Mouse (Mus musculus) midbrain, embryonic 15.5 days (tissue): Measurements from ENCODE around the gene Ubash3a. TPM values are rescaled to one million over a fixed set of nuclear protein-coding genes. Genes with fewer than 3 reads are reported as not detected.

Experiments
- ATAC-seq: fragments of 200-750 bp; cut with Nextera tagmentation; replicated peaks from 2 replicates; pipeline ENCODE4 v1.8.0; 2017; ENCODE audit warnings: moderate TSS enrichment
- H3K27ac ChIP-seq: fragments of 300-500 bp; sonication (generic); 2 replicates; pipeline ENCODE4 v1.5.1; 2015; ENCODE audit warnings: mild to moderate bottlenecking, inconsistent platforms
- H3K27me3 ChIP-seq: fragments of 300-500 bp; sonication (generic); replicated peaks from 2 replicates; pipeline ENCODE4 v1.6.1; 2015; ENCODE audit warnings: inconsistent platforms
- H3K36me3 ChIP-seq: fragments of 300-500 bp; sonication (generic); replicated peaks from 2 replicates; pipeline ENCODE4 v1.6.1; 2015; ENCODE audit warnings: inconsistent platforms
- H3K4me1 ChIP-seq: fragments of 300-500 bp; sonication (generic); 2 replicates; pipeline ENCODE4 v1.6.1; 2015; ENCODE audit warnings: inconsistent platforms
- H3K4me2 ChIP-seq: fragments of 300-500 bp; sonication (generic); 2 replicates; pipeline ENCODE4 v1.6.1; 2015; ENCODE audit warnings: inconsistent platforms, mild to moderate bottlenecking, moderate library complexity
- H3K4me3 ChIP-seq: fragments of 300-500 bp; sonication (generic); 2 replicates; pipeline ENCODE4 v1.5.1; 2015; ENCODE audit warnings: mild to moderate bottlenecking, inconsistent platforms
- H3K9ac ChIP-seq: fragments of 300-500 bp; sonication (generic); 2 replicates; pipeline ENCODE4 v1.6.1; 2015; ENCODE audit warnings: mild to moderate bottlenecking, inconsistent platforms
- H3K9me3 ChIP-seq: fragments of 300-500 bp; sonication (generic); 2 replicates; pipeline ENCODE4 v1.6.1; 2016; ENCODE audit warnings: inconsistent platforms
- WGBS: fragments of 180-500 bp; shearing (Covaris S2); methylation state at CpG from one replicate; pipeline ENCODE4 v1.1.7; 2015; ENCODE audit warnings: mixed read lengths; 5-methylcytosine and 5-hydroxymethylcytosine counted together
- polyA plus RNA-seq: library from polyadenylated mRNA; unstranded; fragments of >200 nt; fragmentation: Nextera tagmentation; extraction: Ambion mirVana; gene quantifications from 2 replicates; pipeline ENCODE4 v1.2.1, GENCODE M21; 2015

The Ubash3a gene
- not detected in 2 replicates for polyA plus RNA-seq

DNA sequence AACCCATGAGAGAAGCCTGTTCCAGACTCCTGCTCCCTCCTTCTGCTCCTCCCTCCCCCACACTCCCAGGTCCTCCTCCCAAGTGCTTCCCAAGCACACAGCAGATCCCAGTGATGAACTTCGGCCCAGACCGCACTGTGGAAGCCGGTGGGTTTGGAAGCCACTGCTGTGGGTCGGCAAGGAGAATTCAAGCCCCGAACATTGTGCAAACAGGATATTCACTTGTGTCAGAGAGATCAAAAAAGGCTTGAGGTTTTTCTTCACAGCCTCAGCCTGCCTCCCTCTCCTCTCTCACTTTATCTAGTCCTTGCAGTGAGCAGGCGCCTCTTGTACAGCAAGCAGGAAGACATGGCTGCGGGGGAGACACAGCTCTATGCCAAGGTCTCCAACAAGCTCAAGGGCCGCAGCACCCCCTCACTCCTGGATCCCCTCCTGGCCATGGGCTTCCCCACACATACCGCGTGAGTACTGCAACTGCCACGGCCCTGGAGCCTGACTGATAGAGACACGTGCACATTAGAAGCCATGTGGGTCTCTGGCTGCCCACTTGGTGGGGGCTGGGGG, at the start of gene Ubash3a:
Gene Ubash3a, plus strand, starts transcription at position 103 of the 564 bp plus-strand sequence.
- no peak for ATAC-seq

DNA sequence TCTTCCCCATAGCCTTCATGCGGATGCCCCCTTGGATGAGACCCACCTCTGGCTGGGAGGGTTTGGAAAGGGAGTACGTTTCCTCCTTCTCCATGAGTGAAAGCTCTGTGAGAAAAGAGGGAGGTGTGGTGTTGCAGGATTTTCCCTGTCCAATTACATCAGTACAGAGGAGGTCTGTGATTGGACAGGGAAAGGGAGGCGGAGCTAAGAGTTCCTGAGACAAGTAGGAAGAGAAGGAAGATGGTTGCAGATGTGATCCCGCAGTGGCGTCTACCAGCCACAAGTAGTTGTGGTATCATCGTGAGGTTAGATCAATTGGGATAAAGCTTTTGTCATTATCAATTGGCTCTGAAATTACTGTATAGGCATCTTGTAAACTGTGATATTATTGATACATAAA, 49.8 kb upstream of the Ubash3a start:
- Histone ChIP-seq H3K4me2 (no peak overlapping the region), H3K36me3 (no peaks in the 10 kb centered on the region), H3K9ac (no peak overlapping the region), H3K9me3 (no peaks in the 10 kb centered on the region), H3K4me3 (no peak overlapping the region), H3K27me3 (no peaks in the 10 kb centered on the region), H3K4me1 (no peaks in the 10 kb centered on the region; the same call in 1 of the 2 replicates), H3K27ac (no peak overlapping the region)
- no peak for ATAC-seq
- WGBS, result 83% methylated on average over 6 of the region's 6 CpGs

More for the DNA sequence above, at the start of gene Ubash3a:
- Histone ChIP-seq H3K4me2 (no peak within 1 kb of the TSS), H3K4me3 (no peak within 1 kb of the TSS), H3K27me3 (no peaks in the 10 kb centered on the region), H3K27ac (no peak within 1 kb of the TSS), H3K9me3 (no peaks in the 10 kb centered on the region), H3K9ac (no peak within 1 kb of the TSS), H3K36me3 (no peaks in the 10 kb centered on the region), H3K4me1 (no peaks in the 10 kb centered on the region)
- 83% methylated on average over 12 of the region's 12 CpGs for WGBS

GRCm38 (mm10) chr17:31160291-31160690, 47.4 kb upstream of the Ubash3a start:
- Histone ChIP-seq H3K36me3 (no peaks in the 10 kb centered on the region), H3K27me3 (no peaks in the 10 kb centered on the region), H3K4me1 (no peaks in the 10 kb centered on the region), H3K9ac (no peak overlapping the region), H3K9me3 (no peaks in the 10 kb centered on the region), H3K4me2 (no peak overlapping the region), H3K4me3 (no peak overlapping the region), H3K27ac (no peak overlapping the region)
- WGBS, result 59% methylated on average over 4 of the region's 4 CpGs
- no peak for ATAC-seq

GRCm38 (mm10) chr17:31162607-31163006, 45.1 kb upstream of the Ubash3a start:
- no peaks in the 10 kb centered on the region for H3K36me3 ChIP-seq
- H3K4me2 ChIP-seq, result no peak overlapping the region
- no peaks in the 10 kb centered on the region for H3K9me3 ChIP-seq
- no peak overlapping the region for H3K27ac ChIP-seq
- no peak overlapping the region for H3K9ac ChIP-seq
- H3K4me3 ChIP-seq, result no peak overlapping the region
- no peaks in the 10 kb centered on the region for H3K27me3 ChIP-seq
- WGBS, result 93% methylated on average over 12 of the region's 12 CpGs
- ATAC-seq, result no peak
- no peaks in the 10 kb centered on the region for H3K4me1 ChIP-seq

DNA sequence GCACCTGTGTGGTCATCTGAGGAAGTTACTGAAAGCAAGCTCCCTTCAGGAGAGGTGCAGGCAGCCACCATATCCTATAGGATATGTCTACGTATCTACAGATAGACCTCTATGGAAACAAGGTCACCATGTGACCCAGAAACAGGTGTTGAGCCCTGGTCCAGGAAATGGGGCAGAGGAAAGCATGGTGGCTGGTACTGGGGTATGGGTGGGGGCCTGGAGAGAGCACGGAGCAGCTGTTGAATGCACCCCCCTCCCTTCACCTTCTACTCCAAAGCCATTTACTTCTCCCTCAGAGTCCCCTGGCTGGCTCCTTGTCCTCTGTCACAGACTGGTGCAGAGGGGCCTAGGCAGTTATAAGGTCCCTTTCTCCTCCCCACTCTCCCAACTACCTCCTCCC, 43.9 kb upstream of the Ubash3a start:
- Histone ChIP-seq H3K9ac (no peak overlapping the region), H3K27ac (no peak overlapping the region), H3K4me1 (no peaks in the 10 kb centered on the region), H3K4me3 (no peak overlapping the region), H3K9me3 (no peaks in the 10 kb centered on the region), H3K36me3 (no peaks in the 10 kb centered on the region), H3K4me2 (no peak overlapping the region), H3K27me3 (no peaks in the 10 kb centered on the region)
- 95% methylated on average over 2 of the region's 2 CpGs for WGBS
- no peak for ATAC-seq

DNA sequence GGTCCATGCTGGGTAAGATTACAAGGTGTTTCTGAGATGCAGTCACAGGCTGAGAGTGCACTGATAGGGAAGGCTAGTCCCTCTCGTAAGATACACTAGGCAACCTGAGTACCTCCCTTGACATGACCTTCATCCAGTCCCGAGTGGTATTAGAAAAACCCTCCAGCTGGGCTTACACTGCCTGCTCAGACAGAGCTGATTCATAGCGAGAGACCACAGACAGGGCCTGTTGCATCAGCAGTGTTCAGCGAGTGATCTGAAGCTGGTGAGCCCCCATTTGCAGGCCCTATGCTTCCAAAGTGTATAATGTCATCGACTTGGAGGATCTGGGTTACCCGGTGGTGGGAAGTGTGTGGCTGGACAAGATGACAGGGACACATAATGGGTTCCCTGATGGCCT, 42.5 kb upstream of the Ubash3a start, which contains the start of gene Tff1:
Gene Tff1, minus strand, starts transcription at position 151 of the 400 bp plus-strand sequence.
- H3K36me3 ChIP-seq, result no peaks in the 10 kb centered on the region
- no peak within 1 kb of the TSS for H3K9ac ChIP-seq
- no peak within 1 kb of the TSS for H3K4me2 ChIP-seq
- 84% methylated on average over 6 of the region's 6 CpGs for WGBS
- no peaks in the 10 kb centered on the region for H3K9me3 ChIP-seq
- no peaks in the 10 kb centered on the region for H3K27me3 ChIP-seq
- no peaks in the 10 kb centered on the region for H3K4me1 ChIP-seq
- no peak within 1 kb of the TSS for H3K27ac ChIP-seq
- ATAC-seq, result no peak
- H3K4me3 ChIP-seq, result no peak within 1 kb of the TSS

DNA sequence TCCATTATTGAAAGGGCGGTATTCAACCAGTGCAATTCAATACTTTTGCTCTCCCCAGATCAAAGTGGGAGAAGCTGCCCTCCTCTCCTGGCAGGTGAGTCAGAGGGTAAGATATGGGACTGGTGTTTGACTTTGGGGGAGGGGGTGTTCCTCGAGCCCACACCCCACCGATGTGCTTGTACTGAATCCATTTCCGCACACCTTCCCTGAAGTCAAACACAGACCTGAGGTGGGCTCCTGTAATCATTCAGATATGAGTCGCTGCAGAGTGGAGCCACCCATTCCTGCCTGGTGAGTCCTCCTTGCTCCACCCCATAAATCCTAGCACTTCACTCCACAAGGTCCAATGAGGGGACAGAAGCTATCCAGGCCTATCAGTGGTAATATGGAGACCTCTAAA, 37.9 kb upstream of the Ubash3a start:
- Histone ChIP-seq H3K9me3 (no peaks in the 10 kb centered on the region), H3K4me3 (no peak overlapping the region), H3K27ac (no peak overlapping the region), H3K27me3 (no peaks in the 10 kb centered on the region), H3K4me2 (no peak overlapping the region), H3K36me3 (no peaks in the 10 kb centered on the region), H3K9ac (no peak overlapping the region), H3K4me1 (no peaks in the 10 kb centered on the region)
- WGBS, result 92% methylated on average over 5 of the region's 5 CpGs
- no peak for ATAC-seq

DNA sequence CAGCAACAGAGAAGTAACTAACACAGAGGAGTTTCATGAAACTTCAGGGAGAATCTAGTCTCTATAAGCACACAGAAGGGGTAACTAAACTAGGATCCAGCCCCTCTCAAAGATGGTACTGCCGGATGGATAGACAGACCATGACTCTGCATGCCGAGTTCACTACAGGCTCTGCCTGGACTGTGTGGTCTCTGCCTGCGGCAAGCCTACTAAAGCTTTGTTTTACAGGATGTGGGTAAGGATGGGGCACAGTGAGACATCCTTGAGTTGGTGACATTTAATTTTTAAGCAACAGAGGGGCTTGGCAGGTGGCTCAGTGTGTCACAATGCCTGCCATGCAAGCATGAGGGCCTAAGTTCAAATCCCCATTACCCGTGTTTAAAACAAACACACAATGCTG, 31.4 kb upstream of the Ubash3a start:
- Histone ChIP-seq H3K36me3 (no peaks in the 10 kb centered on the region), H3K4me2 (no peak overlapping the region), H3K9ac (no peak overlapping the region), H3K4me3 (no peak overlapping the region), H3K27ac (no peak overlapping the region), H3K9me3 (no peaks in the 10 kb centered on the region), H3K27me3 (no peaks in the 10 kb centered on the region), H3K4me1 (no peaks in the 10 kb centered on the region)
- no peak for ATAC-seq
- WGBS, result 94% methylated on average over 4 of the region's 4 CpGs

- no peak overlapping the region for H3K9ac ChIP-seq
- no peaks in the 10 kb centered on the region for H3K4me1 ChIP-seq
- H3K27ac ChIP-seq, result no peak overlapping the region
- H3K4me3 ChIP-seq, result no peak overlapping the region
- WGBS, result 87% methylated on average over 4 of the region's 4 CpGs
- no peak for ATAC-seq
- H3K9me3 ChIP-seq, result no peaks in the 10 kb centered on the region
- H3K36me3 ChIP-seq, result no peaks in the 10 kb centered on the region
- no peaks in the 10 kb centered on the region for H3K27me3 ChIP-seq
- H3K4me2 ChIP-seq, result no peak overlapping the region
Observed at GRCm38 (mm10) chr17:31181490-31181889, 26.2 kb upstream of the Ubash3a start.

DNA sequence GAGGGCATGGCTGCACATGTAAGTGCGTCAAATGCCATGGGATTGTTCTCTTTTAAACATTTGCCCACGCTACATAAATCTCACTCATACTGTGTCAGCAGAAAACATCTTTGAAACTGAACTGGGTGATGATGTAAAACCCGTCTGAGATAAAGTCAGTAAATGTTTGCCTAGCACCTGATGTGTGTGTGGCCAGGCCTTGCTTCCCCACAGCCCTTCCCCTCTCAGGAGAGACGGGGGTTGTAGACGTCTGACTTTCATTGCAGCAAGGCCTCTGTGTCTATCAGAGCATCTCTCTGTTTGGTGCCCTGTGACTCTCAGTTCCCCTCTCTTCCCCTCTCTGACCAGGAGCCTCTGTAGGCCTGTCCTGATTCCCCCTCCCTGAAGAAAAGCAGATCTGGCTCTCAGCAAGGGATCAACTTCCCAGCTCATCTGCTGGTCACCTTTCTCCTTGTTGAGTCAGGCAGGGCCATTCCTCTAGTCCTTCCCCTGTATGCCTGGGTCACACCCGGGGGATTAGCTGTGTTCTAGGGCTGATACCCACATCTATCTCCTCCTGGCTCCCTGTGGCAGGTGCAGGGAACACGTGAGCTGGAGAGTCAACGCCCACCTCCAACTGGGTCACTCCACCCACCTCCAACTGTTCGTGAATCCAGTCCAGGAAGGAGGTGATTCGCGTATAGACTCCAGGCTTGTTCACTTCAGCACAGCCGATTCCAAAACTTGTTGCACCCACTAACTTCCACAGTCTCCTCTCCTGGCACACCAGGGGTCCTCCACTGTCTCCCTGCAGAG, 24.3 kb upstream of the Ubash3a start:
- no peaks in the 10 kb centered on the region for H3K27me3 ChIP-seq
- H3K4me1 ChIP-seq, result no peaks in the 10 kb centered on the region
- WGBS, result 69% methylated on average over 12 of the region's 12 CpGs
- no peak overlapping the region for H3K9ac ChIP-seq
- H3K27ac ChIP-seq, result no peak overlapping the region
- H3K4me2 ChIP-seq, result no peak overlapping the region
- no peak for ATAC-seq
- no peak overlapping the region for H3K4me3 ChIP-seq
- no peaks in the 10 kb centered on the region for H3K9me3 ChIP-seq
- H3K36me3 ChIP-seq, result no peaks in the 10 kb centered on the region

DNA sequence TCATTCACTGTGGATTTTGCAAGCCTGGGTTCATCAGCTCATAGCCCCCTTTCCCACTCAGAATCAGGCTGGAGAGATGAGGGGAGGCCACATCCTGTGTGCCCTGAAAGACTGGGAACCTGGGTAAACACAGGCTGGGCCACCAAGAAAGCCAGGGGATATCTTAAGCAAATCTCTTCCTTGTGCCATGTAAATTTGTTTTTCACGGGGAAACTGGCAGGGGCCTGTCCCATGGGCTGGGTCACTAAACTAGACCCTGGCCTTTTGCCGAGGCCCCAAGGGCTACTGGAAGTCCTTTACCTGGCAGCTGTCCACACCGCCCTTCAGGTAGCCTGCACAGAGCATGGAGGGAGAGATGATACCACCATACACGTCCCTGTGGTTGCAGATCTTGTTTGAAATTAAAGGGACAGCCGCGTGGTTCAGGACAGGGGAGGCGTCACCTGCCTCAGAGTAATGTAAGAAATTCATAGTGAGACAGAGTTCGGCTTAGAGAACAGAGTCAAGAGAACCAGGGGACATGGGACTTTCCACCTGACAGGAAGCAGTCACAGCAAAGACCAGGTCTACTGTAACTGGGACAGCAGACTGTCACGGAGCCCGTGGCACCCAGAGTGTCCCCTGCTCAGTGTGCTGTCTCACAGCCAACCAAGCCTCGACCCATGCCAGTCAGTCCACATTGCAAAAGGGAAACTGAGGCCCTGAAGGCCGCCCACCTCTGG, 23.2 kb upstream of the Ubash3a start:
- H3K27me3 ChIP-seq, result no peaks in the 10 kb centered on the region
- H3K4me2 ChIP-seq, result no peak overlapping the region
- H3K4me3 ChIP-seq, result no peak overlapping the region
- no peak for ATAC-seq
- H3K27ac ChIP-seq, result no peak overlapping the region
- no peaks in the 10 kb centered on the region for H3K9me3 ChIP-seq
- no peaks in the 10 kb centered on the region for H3K4me1 ChIP-seq
- 85% methylated on average over 12 of the region's 12 CpGs for WGBS
- no peak overlapping the region for H3K9ac ChIP-seq
- no peaks in the 10 kb centered on the region for H3K36me3 ChIP-seq

DNA sequence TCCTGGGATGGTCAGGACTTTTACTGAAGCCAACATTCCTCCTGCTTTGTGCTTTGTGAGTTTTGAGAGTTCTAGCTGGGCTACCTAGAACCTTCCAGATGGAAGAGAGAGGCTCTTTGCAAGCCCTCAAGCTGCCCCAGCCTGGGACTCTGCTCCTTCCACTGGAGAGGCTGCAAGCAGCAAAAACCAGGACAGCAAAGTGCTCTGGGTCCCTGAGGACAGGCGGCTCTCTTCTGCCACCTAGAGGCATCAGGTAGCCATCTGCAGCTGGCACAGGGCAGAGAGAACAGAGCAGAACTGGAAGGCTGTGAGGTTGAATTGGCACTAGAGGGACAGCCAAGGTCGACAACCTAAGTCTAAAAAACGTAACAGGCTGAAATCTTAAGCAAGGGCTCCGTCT, 20.3 kb upstream of the Ubash3a start:
- Histone ChIP-seq H3K27me3 (no peaks in the 10 kb centered on the region), H3K9ac (no peak overlapping the region), H3K4me1 (no peaks in the 10 kb centered on the region), H3K4me3 (no peak overlapping the region), H3K36me3 (no peaks in the 10 kb centered on the region), H3K27ac (no peak overlapping the region), H3K9me3 (no peaks in the 10 kb centered on the region), H3K4me2 (no peak overlapping the region)
- 29% methylated on average over 4 of the region's 4 CpGs for WGBS
- ATAC-seq, result no peak
